In genomic region chr11:105457041-105457440, GRCm38 (mm10) we compare ENCODE assay signal across 12 mouse cellular contexts. TPM values are rescaled to one million over a fixed set of nuclear protein-coding genes. Genes with fewer than 3 reads are reported as not detected.
DNase-seq lines count a peak whose midpoint lies in the region; ATAC-seq lines count a peak whose summit lies in the region.
"Had no signal": no experiment of that assay in that cellular context is flagged by ENCODE, and none has a peak within 500 bp of the region (broad histone marks: within the 10 kb centered on the region; RNA-seq: fewer than 3 reads in every experiment).

No protein-coding gene starts in this region.

- ATAC-seq in heart, embryonic 15.5 days (replicated peaks; ENCODE audit: insufficient number of reproducible peaks, insufficient read depth, low FRiP score, low read depth) = no peak
- ATAC-seq in embryonic facial prominence, embryonic 14.5 days (ENCODE audit: low read depth) = no peak
- ATAC-seq in hindbrain, embryonic 16.5 days = peak; percentile 38; the same call in 1 of the 2 replicates
- ATAC-seq in midbrain, embryonic 16.5 days = peak; percentile 43; the same call in 1 of the 2 replicates
- ATAC-seq in monocyte, adult 5-6 weeks (replicated peaks; ENCODE audit: insufficient number of reproducible peaks, low FRiP score, low TSS enrichment, poor library complexity, severe bottlenecking) = no peak
- ATAC-seq in liver, embryonic 12.5 days = no peak
- ATAC-seq: CD4-positive, CD25-positive, alpha-beta regulatory T cell, adult 4 months had no signal

- intact Hi-C loops in heart, postnatal 14 days (cut with DNase I) = no loop called here

- H3K9ac ChIP-seq in heart, embryonic 15.5 days = no peak overlapping the region
- H3K9ac ChIP-seq in embryonic facial prominence, embryonic 14.5 days (ENCODE audit: low read depth, low read length) = no peak overlapping the region
- H3K9ac ChIP-seq in hindbrain, embryonic 16.5 days (ENCODE audit: low read depth, low read length) = peak overlapping the region; percentile 72; the same call in 1 of the 2 replicates
- H3K9ac ChIP-seq in midbrain, embryonic 16.5 days (ENCODE audit: low read depth, low read length) = peak overlapping the region; percentile 62
- no peak overlapping the region for H3K9ac ChIP-seq in liver, embryonic 12.5 days

- peaks cover 6% of the 10 kb centered on the region for H3K4me1 ChIP-seq in heart, embryonic 15.5 days (replicated peaks)
- H3K4me1 ChIP-seq in embryonic facial prominence, embryonic 14.5 days (ENCODE audit: control insufficient read depth, insufficient read depth, low read length) = peaks cover 5% of the 10 kb centered on the region; the same call in 1 of the 2 replicates
- peaks cover 8% of the 10 kb centered on the region for H3K4me1 ChIP-seq in hindbrain, embryonic 16.5 days (ENCODE audit: control insufficient read depth, insufficient read depth, low read depth, low read length)
- H3K4me1 ChIP-seq in midbrain, embryonic 16.5 days (ENCODE audit: control insufficient read depth, insufficient read depth, low read length) = peaks cover 19% of the 10 kb centered on the region
- peaks cover 5% of the 10 kb centered on the region for H3K4me1 ChIP-seq in liver, embryonic 12.5 days

- peak overlapping the region; percentile 59 for H3K4me3 ChIP-seq in heart, embryonic 15.5 days
- H3K4me3 ChIP-seq in embryonic facial prominence, embryonic 14.5 days (ENCODE audit: low read depth, low read length) = peak overlapping the region; percentile 41
- H3K4me3 ChIP-seq in hindbrain, embryonic 16.5 days (ENCODE audit: low read length) = peak overlapping the region; percentile 54
- H3K4me3 ChIP-seq in midbrain, embryonic 16.5 days (ENCODE audit: low read depth, low read length) = peak overlapping the region; percentile 44
- H3K4me3 ChIP-seq in liver, embryonic 12.5 days = no peak overlapping the region

- no peak for DNase-seq in heart, postnatal 14 days
- DNase-seq in embryonic facial prominence, embryonic 14.5 days (ENCODE audit: low spot score) = no peak
- no peak for DNase-seq in gastrocnemius, postnatal 10 days
- DNase-seq: kidney, adult 18-20 months; thymus, adult 2 months had no signal

- H3K9me3 ChIP-seq in heart, embryonic 15.5 days (replicated peaks) = no peaks in the 10 kb centered on the region
- H3K9me3 ChIP-seq in embryonic facial prominence, embryonic 14.5 days (ENCODE audit: control insufficient read depth, low read length) = no peaks in the 10 kb centered on the region
- no peaks in the 10 kb centered on the region for H3K9me3 ChIP-seq in hindbrain, embryonic 16.5 days (ENCODE audit: control insufficient read depth, low read length)
- H3K9me3 ChIP-seq in midbrain, embryonic 16.5 days (replicated peaks; ENCODE audit: control insufficient read depth, low read length, poor library complexity, severe bottlenecking) = no peaks in the 10 kb centered on the region
- H3K9me3 ChIP-seq in liver, embryonic 12.5 days (replicated peaks) = no peaks in the 10 kb centered on the region

- WGBS in heart, embryonic 15.5 days = 74% methylated on average over 7 of the region's 7 CpGs
- WGBS in embryonic facial prominence, embryonic 14.5 days = 51% methylated on average over 7 of the region's 7 CpGs
- 33% methylated on average over 7 of the region's 7 CpGs for WGBS in hindbrain, embryonic 16.5 days
- WGBS in midbrain, embryonic 16.5 days = 31% methylated on average over 7 of the region's 7 CpGs
- 71% methylated on average over 7 of the region's 7 CpGs for WGBS in liver, embryonic 12.5 days (ENCODE audit: insufficient replicate concordance)

- no peaks in the 10 kb centered on the region for H3K36me3 ChIP-seq in heart, embryonic 15.5 days
- no peaks in the 10 kb centered on the region for H3K36me3 ChIP-seq in embryonic facial prominence, embryonic 14.5 days (ENCODE audit: control insufficient read depth, insufficient read depth, low read length)
- H3K36me3 ChIP-seq in hindbrain, embryonic 16.5 days (ENCODE audit: control insufficient read depth, insufficient read depth, low read length) = no peaks in the 10 kb centered on the region
- H3K36me3 ChIP-seq in midbrain, embryonic 16.5 days (ENCODE audit: control insufficient read depth, insufficient read depth, low read length) = no peaks in the 10 kb centered on the region
- H3K36me3 ChIP-seq in liver, embryonic 12.5 days = no peaks in the 10 kb centered on the region

- 0 out of 2 replicates have a peak, but pooled peaks cover 7% of the 10 kb centered on the region for H3K27me3 ChIP-seq in heart, embryonic 15.5 days
- no peaks in the 10 kb centered on the region for H3K27me3 ChIP-seq in embryonic facial prominence, embryonic 14.5 days (replicated peaks; ENCODE audit: control insufficient read depth, insufficient read depth, low read length)
- H3K27me3 ChIP-seq in hindbrain, embryonic 16.5 days (replicated peaks; ENCODE audit: control insufficient read depth, insufficient read depth, low read length) = no peaks in the 10 kb centered on the region
- H3K27me3 ChIP-seq in midbrain, embryonic 16.5 days (ENCODE audit: control insufficient read depth, insufficient read depth, low read depth, low read length) = no peaks in the 10 kb centered on the region
- H3K27me3 ChIP-seq in liver, embryonic 12.5 days (replicated peaks) = peaks cover 54% of the 10 kb centered on the region

- H3K4me2 ChIP-seq in heart, embryonic 15.5 days = peak overlapping the region; percentile 92; the same call in 1 of the 2 replicates
- peak overlapping the region; percentile 69 for H3K4me2 ChIP-seq in embryonic facial prominence, embryonic 14.5 days (ENCODE audit: low read depth, low read length)
- H3K4me2 ChIP-seq in hindbrain, embryonic 16.5 days (ENCODE audit: low read length) = peak overlapping the region; percentile 89
- H3K4me2 ChIP-seq in midbrain, embryonic 16.5 days (ENCODE audit: low read length) = peak overlapping the region; percentile 83
- no peak overlapping the region for H3K4me2 ChIP-seq in liver, embryonic 12.5 days

- no peak overlapping the region for H3K27ac ChIP-seq in heart, embryonic 15.5 days
- no peak overlapping the region for H3K27ac ChIP-seq in embryonic facial prominence, embryonic 14.5 days (replicated peaks; ENCODE audit: low read depth, low read length)
- H3K27ac ChIP-seq in hindbrain, embryonic 16.5 days (ENCODE audit: low read depth, low read length) = peak overlapping the region; percentile 92
- H3K27ac ChIP-seq in midbrain, embryonic 16.5 days (ENCODE audit: low read length) = peak overlapping the region; percentile 94
- H3K27ac ChIP-seq in liver, embryonic 12.5 days = no peak overlapping the region

RNA-seq across cellular contexts. Expression of gene March10, which starts 0.5 kb away (rescaled TPM):
- 0.16 TPM in 1 of 2 replicates, not detected in the other for polyA plus RNA-seq in heart, embryonic 15.5 days (2015; fragmentation: Nextera tagmentation; extraction: Ambion mirVana)
- not detected for total RNA-seq in heart, postnatal 14 days (2021)
- polyA plus RNA-seq in embryonic facial prominence, embryonic 14.5 days (2014; fragmentation: Nextera tagmentation; extraction: Ambion mirVana) = 0.13 and 0.36 TPM in 2 replicates
- polyA plus RNA-seq in hindbrain, embryonic 16.5 days (2015; fragmentation: Nextera tagmentation; extraction: Ambion mirVana) = 0.38 and 0.72 TPM in 2 replicates
- polyA plus RNA-seq in midbrain, embryonic 16.5 days (2015; fragmentation: Nextera tagmentation; extraction: Ambion mirVana) = 0.45 and 0.73 TPM in 2 replicates
- not detected in 3 replicates for total RNA-seq in monocyte, adult 5-6 weeks (2017)
- total RNA-seq in gastrocnemius, postnatal 10 days (2021) = not detected
- not detected in 2 replicates for polyA plus RNA-seq in liver, embryonic 12.5 days (2016; fragmentation: Nextera tagmentation; extraction: Ambion mirVana)
- polyA plus RNA-seq: CD4-positive, CD25-positive, alpha-beta regulatory T cell, adult 4 months; liver, embryonic 16.5 days had no signal

Comparison
In these comparisons a context has a peak if more than half of its experiments do, and no peak if none do; other contexts are left out.
1. ATAC-seq: peak in hindbrain, embryonic 16.5 days (single experiment) and midbrain, embryonic 16.5 days (single experiment); none in heart, embryonic 15.5 days (single experiment), embryonic facial prominence, embryonic 14.5 days (single experiment), monocyte, adult 5-6 weeks (single experiment) and liver, embryonic 12.5 days (single experiment).
2. H3K27ac ChIP-seq: peak in hindbrain, embryonic 16.5 days (single experiment) and midbrain, embryonic 16.5 days (single experiment); none in heart, embryonic 15.5 days (single experiment), embryonic facial prominence, embryonic 14.5 days (single experiment) and liver, embryonic 12.5 days (single experiment).
3. H3K9ac ChIP-seq: peak in hindbrain, embryonic 16.5 days (single experiment) and midbrain, embryonic 16.5 days (single experiment); none in heart, embryonic 15.5 days (single experiment), embryonic facial prominence, embryonic 14.5 days (single experiment) and liver, embryonic 12.5 days (single experiment).